Mouse (Mus musculus) heart, embryonic 15.5 days (tissue): ENCODE data around the gene Olfr1215. TPM values are rescaled to one million over a fixed set of nuclear protein-coding genes. Genes with fewer than 3 reads are reported as not detected.
"Not testable (repeated sequence)": the region's sequence is repeated elsewhere in the genome, so short reads cannot be mapped to it uniquely, and the experiment has no call there.

Experiments used
- ATAC-seq: fragments of 200-750 bp; cut with Nextera tagmentation; replicated peaks from 2 replicates; pipeline ENCODE4 v1.8.0; 2017; ENCODE audit warnings: low read depth, moderate TSS enrichment; ENCODE audit not compliant: insufficient number of reproducible peaks, insufficient read depth, low FRiP score
- H3K27ac ChIP-seq: fragments of 300-500 bp; sonication (generic); 2 replicates; pipeline ENCODE4 v1.5.1; 2015; ENCODE audit warnings: mild to moderate bottlenecking, inconsistent platforms
- H3K27me3 ChIP-seq: fragments of 300-500 bp; sonication (generic); 2 replicates; pipeline ENCODE4 v1.6.1; 2015; ENCODE audit warnings: inconsistent platforms
- H3K36me3 ChIP-seq: fragments of 300-500 bp; sonication (generic); 2 replicates; pipeline ENCODE4 v1.6.1; 2015; ENCODE audit warnings: mild to moderate bottlenecking, inconsistent platforms
- H3K4me1 ChIP-seq: fragments of 300-500 bp; sonication (generic); replicated peaks from 2 replicates; pipeline ENCODE4 v1.6.1; 2015; ENCODE audit warnings: inconsistent platforms
- H3K4me2 ChIP-seq: fragments of 300-500 bp; sonication (generic); 2 replicates; pipeline ENCODE4 v1.6.1; 2015; ENCODE audit warnings: inconsistent platforms, mild to moderate bottlenecking, moderate library complexity
- H3K4me3 ChIP-seq: fragments of 300-500 bp; sonication (generic); 2 replicates; pipeline ENCODE4 v1.5.1; 2015; ENCODE audit warnings: mild to moderate bottlenecking, inconsistent platforms
- H3K9ac ChIP-seq: fragments of 300-500 bp; sonication (generic); 2 replicates; pipeline ENCODE4 v1.6.1; 2015; ENCODE audit warnings: mild to moderate bottlenecking, inconsistent platforms
- H3K9me3 ChIP-seq: fragments of 300-500 bp; sonication (generic); replicated peaks from 2 replicates; pipeline ENCODE4 v1.6.1; 2016; ENCODE audit warnings: inconsistent platforms
- WGBS: fragments of 180-500 bp; shearing (Covaris S2); methylation state at CpG from one replicate; pipeline ENCODE4 v1.1.7; 2015; ENCODE audit warnings: mixed read lengths; 5-methylcytosine and 5-hydroxymethylcytosine counted together
- polyA plus RNA-seq: library from polyadenylated mRNA; unstranded; fragments of >200 nt; fragmentation: Nextera tagmentation; extraction: Ambion mirVana; gene quantifications from 2 replicates; pipeline ENCODE4 v1.2.1, GENCODE M21; 2015

Olfr1215 gene
- polyA plus RNA-seq: not detected in 2 replicates

DNA sequence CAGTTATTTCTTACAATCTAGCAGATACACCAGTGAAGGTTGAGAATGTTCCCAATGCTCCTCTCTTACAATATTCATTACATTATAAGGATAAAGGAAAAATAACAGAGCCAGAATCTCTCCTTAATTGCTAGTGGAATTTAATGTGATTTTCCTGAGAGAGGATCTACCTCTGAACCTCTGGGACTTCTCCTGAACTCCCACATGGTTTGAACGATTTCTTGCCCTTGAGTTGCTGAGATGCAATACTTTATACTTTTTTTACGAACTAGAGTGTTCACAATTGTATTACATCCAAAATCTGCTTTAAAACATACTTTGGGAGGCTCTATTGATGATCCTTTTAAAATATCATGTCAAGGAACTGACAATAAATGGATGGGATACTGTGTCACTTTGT lies at the start of gene Olfr1215:
Gene Olfr1215, minus strand, starts transcription at position 101 of the 400 bp plus-strand sequence.
- 56% methylated on average over 2 of the region's 2 CpGs for WGBS
- H3K9ac ChIP-seq: no peak within 1 kb of the TSS
- no peak within 1 kb of the TSS for H3K27ac ChIP-seq
- no peaks in the 10 kb centered on the region for H3K27me3 ChIP-seq
- no peak within 1 kb of the TSS for H3K4me3 ChIP-seq
- H3K9me3 ChIP-seq: no peaks in the 10 kb centered on the region
- no peak for ATAC-seq
- H3K4me2 ChIP-seq: no peak within 1 kb of the TSS
- no peaks in the 10 kb centered on the region for H3K4me1 ChIP-seq
- H3K36me3 ChIP-seq: no peaks in the 10 kb centered on the region

DNA sequence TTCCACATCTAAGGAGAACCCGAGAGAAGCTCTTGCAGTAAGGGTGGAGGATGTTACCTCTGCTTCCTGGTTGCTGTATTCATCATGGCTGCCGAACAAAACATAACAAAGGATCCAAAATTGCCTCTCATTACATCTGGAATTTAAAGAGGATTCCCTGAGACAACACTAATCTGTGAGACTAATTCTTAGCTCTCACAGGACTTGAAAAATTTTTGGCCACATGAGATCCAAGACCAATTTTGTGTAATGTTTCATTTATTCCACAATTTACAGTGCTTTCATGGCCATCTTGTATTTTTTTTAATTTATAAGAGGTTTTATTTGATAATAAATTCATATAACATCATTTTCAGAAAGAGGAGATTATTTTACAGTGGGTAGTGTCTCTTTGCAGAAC lies 25.2 kb upstream of the Olfr1215 start, which contains the start of gene Olfr1217:
Gene Olfr1217, minus strand, starts transcription at position 101 of the 400 bp plus-strand sequence.
- WGBS: 66% methylated on average over 2 of the region's 2 CpGs
- no peak within 1 kb of the TSS for H3K27ac ChIP-seq
- H3K4me1 ChIP-seq: no peaks in the 10 kb centered on the region
- ATAC-seq: no peak
- H3K27me3 ChIP-seq: no peaks in the 10 kb centered on the region
- no peak within 1 kb of the TSS for H3K4me3 ChIP-seq
- H3K9me3 ChIP-seq: no peaks in the 10 kb centered on the region
- no peaks in the 10 kb centered on the region for H3K36me3 ChIP-seq
- H3K4me2 ChIP-seq: no peak within 1 kb of the TSS
- no peak within 1 kb of the TSS for H3K9ac ChIP-seq

DNA sequence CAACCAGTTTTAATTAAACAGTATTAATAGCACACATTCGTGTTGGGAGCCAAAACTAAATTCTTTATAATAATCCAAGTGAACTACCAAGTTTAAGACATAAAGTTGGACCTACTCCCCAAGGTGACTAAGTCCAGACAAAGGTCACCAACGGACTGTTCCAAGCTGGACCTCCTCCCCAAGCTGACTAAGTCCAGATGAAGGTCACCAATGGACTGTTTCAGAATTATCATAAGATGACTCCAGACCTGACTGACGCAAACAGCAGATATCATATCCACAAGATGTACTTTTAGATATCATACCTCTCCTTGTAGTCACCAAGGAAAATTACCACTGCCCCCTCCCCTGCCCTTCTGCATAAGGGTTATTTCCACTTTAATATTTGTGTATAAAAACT lies 14.7 kb upstream of the Olfr1215 start:
- H3K4me3 ChIP-seq, ATAC-seq, H3K9ac ChIP-seq, H3K27me3 ChIP-seq, H3K36me3 ChIP-seq, H3K4me2 ChIP-seq, H3K27ac ChIP-seq, H3K9me3 ChIP-seq, H3K4me1 ChIP-seq: not testable (repeated sequence)
- 58% methylated on average over 3 of the region's 3 CpGs for WGBS

DNA sequence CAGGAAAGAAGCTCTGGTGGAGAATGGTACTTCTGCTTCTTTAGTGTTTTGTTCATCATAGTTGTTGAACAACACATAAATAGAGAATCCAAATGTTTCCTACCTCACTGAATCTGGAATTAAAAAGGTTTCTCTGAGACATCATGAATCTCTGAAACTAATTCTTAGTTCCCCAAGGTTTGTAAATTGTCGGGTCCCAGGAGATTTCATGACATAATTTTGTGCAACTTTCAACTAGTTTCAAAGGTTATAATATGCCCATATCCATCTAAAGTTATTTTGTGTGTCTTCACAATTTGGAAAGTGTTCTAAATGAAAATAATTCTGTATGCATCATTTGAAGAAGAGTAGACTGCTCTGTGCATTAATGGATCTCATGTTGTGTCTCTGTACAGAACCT lies 11.5 kb upstream of the Olfr1215 start, which contains the start of gene Olfr1216:
Gene Olfr1216, minus strand, starts transcription at position 101 of the 400 bp plus-strand sequence.
- 72% methylated on average over 1 of the region's 1 CpGs for WGBS

DNA sequence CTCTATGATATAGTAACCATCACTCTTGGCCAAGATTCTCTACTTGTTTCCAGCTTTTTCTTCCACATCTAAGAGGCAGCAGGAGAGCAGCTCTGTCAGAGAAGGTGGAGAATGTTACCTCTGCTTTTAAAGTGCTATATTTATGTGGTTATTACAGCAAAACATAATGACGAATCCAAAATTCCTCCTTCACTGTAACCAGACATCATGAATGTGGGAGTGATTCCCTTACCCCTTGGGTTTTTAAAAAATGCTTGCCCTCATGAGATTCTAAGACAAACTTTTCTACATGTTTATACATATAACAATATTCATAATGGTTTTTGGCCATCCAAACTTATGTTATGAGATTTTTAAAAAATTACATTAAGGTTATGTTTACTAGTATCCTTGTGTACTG lies 14.2 kb downstream of the Olfr1215 start, which contains the start of gene Olfr1214:
Gene Olfr1214, minus strand, starts transcription at position 101 of the 400 bp plus-strand sequence.
- WGBS: 73% methylated on average over 1 of the region's 1 CpGs
- Histone ChIP-seq H3K4me2 (no peak within 1 kb of the TSS), H3K4me1 (no peaks in the 10 kb centered on the region), H3K9ac (no peak within 1 kb of the TSS), H3K36me3 (no peaks in the 10 kb centered on the region), H3K9me3 (no peaks in the 10 kb centered on the region), H3K4me3 (no peak within 1 kb of the TSS), H3K27ac (no peak within 1 kb of the TSS), H3K27me3 (no peaks in the 10 kb centered on the region)
- ATAC-seq: no peak

More for the DNA sequence above, 11.5 kb upstream of the Olfr1215 start, which contains the start of gene Olfr1216:
- ATAC-seq: no peak
- no peaks in the 10 kb centered on the region for H3K27me3 ChIP-seq
- H3K9ac ChIP-seq: no peak within 1 kb of the TSS
- H3K4me3 ChIP-seq: no peak within 1 kb of the TSS
- H3K27ac ChIP-seq: no peak within 1 kb of the TSS
- H3K36me3 ChIP-seq: no peaks in the 10 kb centered on the region
- no peaks in the 10 kb centered on the region for H3K4me1 ChIP-seq
- H3K4me2 ChIP-seq: no peak within 1 kb of the TSS
- H3K9me3 ChIP-seq: no peaks in the 10 kb centered on the region

DNA sequence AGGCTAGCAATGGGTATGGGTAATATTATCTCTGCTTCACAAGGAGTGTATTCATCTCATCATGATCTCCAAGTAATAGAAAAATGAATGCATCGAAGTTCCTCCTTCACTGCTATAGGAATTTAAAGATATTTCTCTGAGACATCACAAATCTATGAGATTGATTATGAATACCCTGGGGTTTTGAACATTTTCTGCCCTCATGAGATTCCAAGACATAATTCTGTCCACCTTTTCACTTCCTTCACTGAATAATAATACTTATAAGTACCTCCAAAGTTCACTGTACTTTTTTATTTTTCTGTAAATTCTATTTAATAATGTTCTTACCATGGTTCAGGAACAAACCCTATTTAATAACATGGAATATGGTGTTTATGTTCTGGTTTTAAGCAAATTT lies 26.6 kb downstream of the Olfr1215 start, which contains the start of gene Gm13762:
Gene Gm13762, minus strand, starts transcription at position 101 of the 400 bp plus-strand sequence.
- H3K27ac ChIP-seq: no peak within 1 kb of the TSS
- 58% methylated on average over 1 of the region's 1 CpGs for WGBS
- H3K9me3 ChIP-seq: no peaks in the 10 kb centered on the region
- no peak within 1 kb of the TSS for H3K9ac ChIP-seq
- ATAC-seq: no peak
- no peaks in the 10 kb centered on the region for H3K27me3 ChIP-seq
- H3K4me1 ChIP-seq: no peaks in the 10 kb centered on the region
- no peaks in the 10 kb centered on the region for H3K36me3 ChIP-seq
- H3K4me2 ChIP-seq: no peak within 1 kb of the TSS
- H3K4me3 ChIP-seq: no peak within 1 kb of the TSS

DNA sequence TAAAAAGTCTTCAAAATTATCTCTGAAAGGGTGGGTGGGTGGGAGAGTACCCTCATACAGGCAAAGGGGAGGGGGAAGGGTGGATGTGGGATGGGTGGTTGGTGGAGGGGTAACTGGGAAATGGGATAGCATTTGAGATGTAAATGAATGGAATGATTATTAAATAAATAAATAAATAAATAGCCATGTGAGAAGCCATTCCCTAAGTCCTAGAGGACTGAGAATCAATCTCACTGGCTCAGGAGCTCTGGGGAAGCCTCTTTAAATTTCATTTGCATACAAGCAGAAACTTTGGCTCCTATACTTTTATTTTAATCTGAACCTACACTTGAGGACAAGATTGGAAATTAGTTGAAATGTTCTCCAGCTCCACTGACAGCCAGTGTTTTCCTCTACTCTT lies 53.1 kb downstream of the Olfr1215 start, which contains the start of gene Olfr1212:
Gene Olfr1212, plus strand, starts transcription at position 301 of the 400 bp plus-strand sequence.
- H3K27me3 ChIP-seq: no peaks in the 10 kb centered on the region
- no peak within 1 kb of the TSS for H3K4me2 ChIP-seq
- no peaks in the 10 kb centered on the region for H3K36me3 ChIP-seq
- H3K27ac ChIP-seq: no peak within 1 kb of the TSS
- no peaks in the 10 kb centered on the region for H3K9me3 ChIP-seq
- no peak within 1 kb of the TSS for H3K9ac ChIP-seq
- no peak for ATAC-seq
- H3K4me3 ChIP-seq: no peak within 1 kb of the TSS
- no peaks in the 10 kb centered on the region for H3K4me1 ChIP-seq

Other genes starting within 250 kb of the Olfr1215 start
- gene Olfr1199, start 246.5 kb downstream of the Olfr1215 start, polyA plus RNA-seq: not detected in 2 replicates
- gene Olfr1200, start 236.5 kb downstream of the Olfr1215 start, polyA plus RNA-seq: not detected in 2 replicates
- not detected in 2 replicates for gene Olfr1201, start 213.9 kb downstream of the Olfr1215 start, polyA plus RNA-seq
- gene Olfr1202, start 192.5 kb downstream of the Olfr1215 start, polyA plus RNA-seq: not detected in 2 replicates
- gene Olfr1205, start 177.2 kb downstream of the Olfr1215 start, polyA plus RNA-seq: not detected in 2 replicates
- gene Olfr1204, start 157.7 kb downstream of the Olfr1215 start, polyA plus RNA-seq: not detected in 2 replicates
- gene Olfr1206, start 143.7 kb downstream of the Olfr1215 start, polyA plus RNA-seq: not detected in 2 replicates
- gene Olfr1208, start 104.7 kb downstream of the Olfr1215 start, polyA plus RNA-seq: not detected in 2 replicates
- not detected in 2 replicates for gene Olfr1209, start 91.8 kb downstream of the Olfr1215 start, polyA plus RNA-seq
- not detected in 2 replicates for gene Olfr1211, start 68.9 kb downstream of the Olfr1215 start, polyA plus RNA-seq
- gene Olfr1212, start 53.0 kb downstream of the Olfr1215 start, polyA plus RNA-seq: not detected in 2 replicates
- gene Gm13762, start 26.7 kb downstream of the Olfr1215 start, polyA plus RNA-seq: not detected in 2 replicates
- gene Olfr1214, start 14.3 kb downstream of the Olfr1215 start, polyA plus RNA-seq: not detected in 2 replicates
- not detected in 2 replicates for gene Olfr1216, start 11.4 kb upstream of the Olfr1215 start, polyA plus RNA-seq
- not detected in 2 replicates for gene Olfr1217, start 25.1 kb upstream of the Olfr1215 start, polyA plus RNA-seq
- not detected in 2 replicates for gene Olfr1218, start 54.2 kb upstream of the Olfr1215 start, polyA plus RNA-seq
- not detected in 2 replicates for gene Olfr1219, start 76.5 kb upstream of the Olfr1215 start, polyA plus RNA-seq
- not detected in 2 replicates for gene Olfr1220, start 99.9 kb upstream of the Olfr1215 start, polyA plus RNA-seq
- not detected in 2 replicates for gene Olfr1221, start 110.3 kb upstream of the Olfr1215 start, polyA plus RNA-seq
- not detected in 2 replicates for gene Olfr1222, start 126.1 kb upstream of the Olfr1215 start, polyA plus RNA-seq
- not detected in 2 replicates for gene Olfr1223, start 144.6 kb upstream of the Olfr1215 start, polyA plus RNA-seq
- not detected in 2 replicates for gene Olfr1224-ps1, start 157.1 kb upstream of the Olfr1215 start, polyA plus RNA-seq
- gene Olfr1225, start 167.7 kb upstream of the Olfr1215 start, polyA plus RNA-seq: not detected in 2 replicates
- not detected in 2 replicates for gene Olfr1226, start 193.1 kb upstream of the Olfr1215 start, polyA plus RNA-seq
- gene Olfr1228, start 247.1 kb upstream of the Olfr1215 start, polyA plus RNA-seq: not detected in 2 replicates